In the genomic region with DNA sequence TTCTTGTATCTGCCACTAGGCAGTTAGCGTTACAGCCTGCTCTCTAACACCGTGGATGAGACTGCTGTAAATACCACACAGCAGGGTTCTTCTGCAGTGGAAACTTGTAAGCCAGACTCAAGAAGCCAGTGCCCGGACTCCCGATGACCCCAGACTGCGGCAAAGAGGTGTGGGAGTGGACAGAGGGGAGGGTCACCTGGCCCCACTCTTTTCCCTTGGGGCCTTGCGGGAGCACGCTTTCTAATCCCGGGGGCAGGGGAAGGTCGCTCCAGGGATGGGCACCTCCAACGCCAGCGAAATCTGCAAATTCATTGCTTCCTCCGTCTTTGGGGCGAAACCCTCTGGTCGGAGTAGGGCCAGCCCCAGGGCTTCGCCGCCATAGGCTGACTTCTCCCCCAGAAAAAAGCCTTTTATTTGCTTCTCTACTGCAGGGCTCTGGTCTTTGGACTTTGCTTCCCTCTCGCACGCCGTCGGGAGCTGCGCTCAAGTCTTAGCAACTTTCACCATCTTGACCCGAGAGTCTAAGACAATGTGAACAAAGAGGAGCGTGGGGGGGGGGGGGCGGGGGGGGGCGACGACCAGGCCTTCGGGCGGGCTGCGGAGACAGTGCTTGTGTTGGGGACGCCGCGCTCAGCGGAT, we compare ENCODE assay signal across 8 mouse cellular contexts. TPM values are rescaled to one million over a fixed set of nuclear protein-coding genes. Genes with fewer than 3 reads are reported as not detected.
DNase-seq lines count a peak whose midpoint lies in the region; ATAC-seq lines count a peak whose summit lies in the region.

A gene (plus strand): TSS at position 67 of the 639 bp plus-strand sequence.

- peak within 1 kb of the TSS; percentile 81 for H3K4me2 ChIP-seq in forebrain, embryonic 11.5 days (ENCODE audit: low read depth, low read length, severe bottlenecking)
- peak within 1 kb of the TSS; percentile 99 for H3K4me2 ChIP-seq in hindbrain, embryonic 16.5 days (ENCODE audit: low read length)

- no peaks in the 10 kb centered on the region for H3K9me3 ChIP-seq in forebrain, embryonic 11.5 days (ENCODE audit: control insufficient read depth, low read length)
- no peaks in the 10 kb centered on the region for H3K9me3 ChIP-seq in hindbrain, embryonic 16.5 days (ENCODE audit: control insufficient read depth, low read length)
- H3K9me3 ChIP-seq in limb, embryonic 10.5 days (replicated peaks): no peaks in the 10 kb centered on the region

- under 1% methylated on average over 33 of the region's 33 CpGs for WGBS in forebrain, embryonic 11.5 days
- under 1% methylated on average over 30 of the region's 33 CpGs for WGBS in hindbrain, embryonic 16.5 days
- WGBS in limb, embryonic 10.5 days: under 1% methylated on average over 33 of the region's 33 CpGs

- no peak within 1 kb of the TSS for H3K27ac ChIP-seq in forebrain, embryonic 11.5 days (ENCODE audit: low read depth, low read length)
- peak within 1 kb of the TSS; percentile 39 for H3K27ac ChIP-seq in hindbrain, embryonic 16.5 days (ENCODE audit: low read depth, low read length)
- peak within 1 kb of the TSS; percentile 88 for H3K27ac ChIP-seq in limb, embryonic 10.5 days

- peak within 1 kb of the TSS; percentile 55 for H3K9ac ChIP-seq in forebrain, embryonic 11.5 days (ENCODE audit: low read length)
- peak within 1 kb of the TSS; percentile 71 for H3K9ac ChIP-seq in hindbrain, embryonic 16.5 days (ENCODE audit: low read depth, low read length)

- peaks cover 15% of the 10 kb centered on the region for H3K4me1 ChIP-seq in forebrain, embryonic 11.5 days (replicated peaks; ENCODE audit: control insufficient read depth, insufficient read depth, low read length)
- peaks cover 29% of the 10 kb centered on the region for H3K4me1 ChIP-seq in hindbrain, embryonic 16.5 days (ENCODE audit: control insufficient read depth, insufficient read depth, low read depth, low read length)
- H3K4me1 ChIP-seq in limb, embryonic 10.5 days: peaks cover 55% of the 10 kb centered on the region

- peak within 1 kb of the TSS; percentile 49 for H3K4me3 ChIP-seq in forebrain, embryonic 11.5 days (ENCODE audit: low read depth, low read length)
- peak within 1 kb of the TSS; percentile 84 for H3K4me3 ChIP-seq in hindbrain, embryonic 16.5 days (ENCODE audit: low read length)
- peak within 1 kb of the TSS; percentile 65 for H3K4me3 ChIP-seq in limb, embryonic 10.5 days

- DNase-seq in left cerebral cortex, adult 18-20 months (ENCODE audit: low spot score in 2 of 2): no peak
- no peak for DNase-seq in left cerebral cortex, adult 9 months (ENCODE audit: low spot score in 2 of 2)
- DNase-seq in adrenal gland, postnatal 14 days: peak; percentile 61
- DNase-seq in forebrain, embryonic 11.5 days (ENCODE audit: low spot score): peak; percentile 64
- DNase-seq in limb, embryonic 10.5 days (ENCODE audit: low spot score): peak; percentile 67
- peak; percentile 80 for DNase-seq in neural tube, embryonic 10.5 days (ENCODE audit: extremely low spot score, low spot score)

- 0 out of 2 replicates have a peak, but pooled peaks have one; percentile 14 for ATAC-seq in forebrain, embryonic 11.5 days (replicated peaks; ENCODE audit: low FRiP score)
- no peak for ATAC-seq in hindbrain, embryonic 16.5 days
- no peak for ATAC-seq in frontal cortex, adult (ENCODE audit: low TSS enrichment)

- H3K27me3 ChIP-seq in forebrain, embryonic 11.5 days (ENCODE audit: control insufficient read depth, insufficient read depth, low read length): peaks cover 52% of the 10 kb centered on the region
- H3K27me3 ChIP-seq in hindbrain, embryonic 16.5 days (replicated peaks; ENCODE audit: control insufficient read depth, insufficient read depth, low read length): peaks cover 8% of the 10 kb centered on the region
- peaks cover 67% of the 10 kb centered on the region for H3K27me3 ChIP-seq in limb, embryonic 10.5 days (ENCODE audit: low read depth, poor library complexity, severe bottlenecking)

- no peaks in the 10 kb centered on the region for H3K36me3 ChIP-seq in forebrain, embryonic 11.5 days (ENCODE audit: control insufficient read depth, insufficient read depth, low read length)
- H3K36me3 ChIP-seq in hindbrain, embryonic 16.5 days (ENCODE audit: control insufficient read depth, insufficient read depth, low read length): no peaks in the 10 kb centered on the region
- H3K36me3 ChIP-seq in limb, embryonic 10.5 days: no peaks in the 10 kb centered on the region

RNA-seq across cellular contexts. Expression of the gene that starts here (rescaled TPM):
- total RNA-seq in left cerebral cortex, adult 18-20 months (2021): 10 to 100 TPM; 22.5 to 25.3 TPM
- 17.7 and 17.9 TPM in 2 replicates for total RNA-seq in adrenal gland, postnatal 14 days (2021)
- 1.4 and 2.2 TPM in 2 replicates for polyA plus RNA-seq in forebrain, embryonic 11.5 days (2014; fragmentation: Nextera tagmentation; extraction: Ambion mirVana)
- polyA plus RNA-seq in hindbrain, embryonic 16.5 days (2015; fragmentation: Nextera tagmentation; extraction: Ambion mirVana): 25.8 and 31.8 TPM in 2 replicates
- polyA plus RNA-seq in limb, embryonic 10.5 days (2016; fragmentation: Nextera tagmentation; extraction: Ambion mirVana): 3.0 and 6.5 TPM in 2 replicates

Comparison
In these comparisons a context has a peak if more than half of its experiments do, and no peak if none do; other contexts are left out.
1. DNase-seq: peak in adrenal gland, postnatal 14 days (single experiment), forebrain, embryonic 11.5 days (single experiment), limb, embryonic 10.5 days (single experiment) and neural tube, embryonic 10.5 days (single experiment); none in left cerebral cortex, adult 18-20 months (0 of 2) and left cerebral cortex, adult 9 months (0 of 2).
2. Peak in every context shown above with its lines, with median percentiles within 50 percentile points of each other: H3K4me3 ChIP-seq.